Mouse (Mus musculus) ovary, adult 18-20 months (tissue): ENCODE measurements at regions not wholly inside any gene's neighbourhood (a gene's known extent, or its start where the extent isn't known, plus 50 kb on each side); places are given as distances from the start of the nearest gene placed in this dataset.
A peak's percentile ranks its signal among the peaks of the same experiment; 100 is the strongest.

ENCODE experiments used
- DNase-seq: peaks from one replicate; pipeline ENCODE4 v3.0.0; 2022; ENCODE audit warnings: low spot score, mixed read lengths

GRCm38 (mm10) chr12:9174327-9174726 lies 144.5 kb downstream of the Ttc32 start:
- DNase-seq, result no peak

- DNase-seq, result no peak
Observed at GRCm38 (mm10) chr12:9176198-9176597, 146.4 kb downstream of the Ttc32 start.

GRCm38 (mm10) chr12:9178626-9179025 lies 148.8 kb downstream of the Ttc32 start:
- no peak for DNase-seq

- no peak for DNase-seq
Observed at GRCm38 (mm10) chr12:9180677-9181076, 150.9 kb downstream of the Ttc32 start.

GRCm38 (mm10) chr12:9191721-9192120 lies 161.9 kb downstream of the Ttc32 start:
- DNase-seq, result no peak

- DNase-seq, result no peak
Observed at GRCm38 (mm10) chr12:9199321-9199720, 169.5 kb downstream of the Ttc32 start.

GRCm38 (mm10) chr12:9212211-9212610 lies 182.4 kb downstream of the Ttc32 start:
- no peak for DNase-seq

GRCm38 (mm10) chr12:9224971-9225370 lies 195.2 kb downstream of the Ttc32 start:
- no peak for DNase-seq

- no peak for DNase-seq
Observed at GRCm38 (mm10) chr12:9227901-9228300, 198.1 kb downstream of the Ttc32 start.

GRCm38 (mm10) chr12:9228486-9228885 lies 198.7 kb downstream of the Ttc32 start:
- no peak for DNase-seq

GRCm38 (mm10) chr12:9229981-9230380 lies 200.2 kb downstream of the Ttc32 start:
- no peak for DNase-seq

GRCm38 (mm10) chr12:9230576-9230975 lies 200.8 kb downstream of the Ttc32 start:
- no peak for DNase-seq

- no peak for DNase-seq
Observed at GRCm38 (mm10) chr12:9232431-9232830, 202.6 kb downstream of the Ttc32 start.

GRCm38 (mm10) chr12:9235866-9236265 lies 206.1 kb downstream of the Ttc32 start:
- DNase-seq, result no peak

- DNase-seq, result no peak
Observed at GRCm38 (mm10) chr12:9237538-9237937, 207.7 kb downstream of the Ttc32 start.

GRCm38 (mm10) chr12:9237955-9238354 lies 208.2 kb downstream of the Ttc32 start:
- no peak for DNase-seq

- no peak for DNase-seq
Observed at GRCm38 (mm10) chr12:9247506-9247905, 217.7 kb downstream of the Ttc32 start.

GRCm38 (mm10) chr12:9251772-9252171 lies 222.0 kb downstream of the Ttc32 start:
- peak; percentile 9 for DNase-seq

- DNase-seq, result no peak
Observed at GRCm38 (mm10) chr12:9253306-9254074, 223.7 kb downstream of the Ttc32 start.

- DNase-seq, result no peak
Observed at GRCm38 (mm10) chr12:9254301-9254860, 224.6 kb downstream of the Ttc32 start.

GRCm38 (mm10) chr12:9255661-9256486 lies 226.1 kb downstream of the Ttc32 start:
- no peak for DNase-seq

- no peak for DNase-seq
Observed at GRCm38 (mm10) chr12:9256487-9256820, 226.7 kb downstream of the Ttc32 start.

- DNase-seq, result no peak
Observed at GRCm38 (mm10) chr12:9258221-9258620, 228.4 kb downstream of the Ttc32 start.
